Mouse (Mus musculus) bone marrow macrophage, adult 2 months (primary cell): ENCODE measurements around the gene Ube2e1.

Source experiments
- CTCF ChIP-seq: IDR thresholded peaks from 2 replicates; pipeline ENCODE4 v1.5.1; 2012; ENCODE audit warnings: low read depth, mild to moderate bottlenecking, low read length, moderate library complexity
- POLR2A ChIP-seq: IDR thresholded peaks from 2 replicates; pipeline ENCODE4 v1.6.1; 2012; ENCODE audit warnings: mild to moderate bottlenecking, low read depth, low read length, borderline replicate concordance

GRCm38 (mm10) chr14:18326968-18327672 is 4.5 kb downstream of the Ube2e1 start:
- no peak for TF ChIP-seq POLR2A
- TF ChIP-seq CTCF = no peak
